Mouse (Mus musculus): Measurements from ENCODE around the gene Tmprss6. TPM values are rescaled to one million over a fixed set of nuclear protein-coding genes. Genes with fewer than 3 reads are reported as not detected.
A peak's percentile ranks its signal among the peaks of the same experiment; 100 is the strongest.

Gene Tmprss6
- 0.47 TPM in 1 of 2 replicates, not detected in the other for polyA plus RNA-seq (2011; ENCODE audit: insufficient read depth, insufficient read length, low replicate concordance, missing spikeins)

- no peak within 1 kb of the TSS for H3K27ac ChIP-seq (ENCODE audit: control insufficient read depth, insufficient read depth, low read depth, low read length, poor library complexity)
- 76% methylated on average over 7 of the region's 7 CpGs for WGBS
- no peaks in the 10 kb centered on the region for H3K4me1 ChIP-seq (ENCODE audit: control insufficient read depth, insufficient read depth, low read length)
- TF ChIP-seq CTCF (IDR thresholded peaks at IDR 0.05; ENCODE audit: control insufficient read depth, insufficient read depth, low read length) (no peak), POLR2A (IDR thresholded peaks at IDR 0.05; ENCODE audit: borderline replicate concordance, control insufficient read depth, low read depth, low read length) (no peak)
- H3K4me3 ChIP-seq (replicated peaks; ENCODE audit: control insufficient read depth, low read depth, low read length): no peak within 1 kb of the TSS
These were observed at the start of gene Tmprss6 for GRCm38 (mm10) chr15:78468379-78468937. Gene Tmprss6, minus strand, starts transcription at chr15:78468634.

GRCm38 (mm10) chr15:78518221-78518620 lies 49.8 kb upstream of the Tmprss6 start:
- Histone ChIP-seq H3K4me1 (ENCODE audit: control insufficient read depth, insufficient read depth, low read length) (peaks cover 1% of the 10 kb centered on the region; the same call in 1 of the 2 replicates), H3K4me3 (replicated peaks; ENCODE audit: control insufficient read depth, low read depth, low read length) (no peak overlapping the region), H3K27ac (ENCODE audit: control insufficient read depth, insufficient read depth, low read depth, low read length, poor library complexity) (no peak overlapping the region)
- TF ChIP-seq POLR2A (IDR thresholded peaks at IDR 0.05; ENCODE audit: borderline replicate concordance, control insufficient read depth, low read depth, low read length): no peak
- no peak for TF ChIP-seq CTCF (IDR thresholded peaks at IDR 0.05; ENCODE audit: control insufficient read depth, insufficient read depth, low read length)
- 36% methylated on average over 7 of the region's 7 CpGs for WGBS

GRCm38 (mm10) chr15:78515759-78516158 lies 47.3 kb upstream of the Tmprss6 start:
- Histone ChIP-seq H3K4me3 (replicated peaks; ENCODE audit: control insufficient read depth, low read depth, low read length) (no peak overlapping the region), H3K4me1 (ENCODE audit: control insufficient read depth, insufficient read depth, low read length) (peaks cover 1% of the 10 kb centered on the region; the same call in 1 of the 2 replicates)
- WGBS: 42% methylated on average over 6 of the region's 6 CpGs

GRCm38 (mm10) chr15:78514393-78515146 lies 46.1 kb upstream of the Tmprss6 start:
- H3K27ac ChIP-seq (ENCODE audit: control insufficient read depth, insufficient read depth, low read depth, low read length, poor library complexity): no peak overlapping the region
- TF ChIP-seq CTCF (IDR thresholded peaks at IDR 0.05; ENCODE audit: control insufficient read depth, insufficient read depth, low read length) (peak; percentile 91), POLR2A (IDR thresholded peaks at IDR 0.05; ENCODE audit: borderline replicate concordance, control insufficient read depth, low read depth, low read length) (no peak)
- no peak overlapping the region for H3K4me3 ChIP-seq (replicated peaks; ENCODE audit: control insufficient read depth, low read depth, low read length)
- H3K4me1 ChIP-seq (ENCODE audit: control insufficient read depth, insufficient read depth, low read length): no peaks in the 10 kb centered on the region; the same call in 1 of the 2 replicates
- WGBS: 28% methylated on average over 7 of the region's 7 CpGs

More at GRCm38 (mm10) chr15:78515759-78516158, 47.3 kb upstream of the Tmprss6 start:
- TF ChIP-seq POLR2A (IDR thresholded peaks at IDR 0.05; ENCODE audit: borderline replicate concordance, control insufficient read depth, low read depth, low read length) (no peak), CTCF (IDR thresholded peaks at IDR 0.05; ENCODE audit: control insufficient read depth, insufficient read depth, low read length) (no peak)
- no peak overlapping the region for H3K27ac ChIP-seq (ENCODE audit: control insufficient read depth, insufficient read depth, low read depth, low read length, poor library complexity)

- no peak overlapping the region for H3K4me3 ChIP-seq (replicated peaks; ENCODE audit: control insufficient read depth, low read depth, low read length)
- 88% methylated on average over 14 of the region's 14 CpGs for WGBS
- H3K27ac ChIP-seq (ENCODE audit: control insufficient read depth, insufficient read depth, low read depth, low read length, poor library complexity): no peak overlapping the region
- no peaks in the 10 kb centered on the region; the same call in 1 of the 2 replicates for H3K4me1 ChIP-seq (ENCODE audit: control insufficient read depth, insufficient read depth, low read length)
- no peak for TF ChIP-seq POLR2A (IDR thresholded peaks at IDR 0.05; ENCODE audit: borderline replicate concordance, control insufficient read depth, low read depth, low read length)
- no peak for TF ChIP-seq CTCF (IDR thresholded peaks at IDR 0.05; ENCODE audit: control insufficient read depth, insufficient read depth, low read length)
These were observed 44.6 kb upstream of the Tmprss6 start for GRCm38 (mm10) chr15:78513019-78513418.

GRCm38 (mm10) chr15:78511951-78512350 lies 43.5 kb upstream of the Tmprss6 start:
- 39% methylated on average over 7 of the region's 7 CpGs for WGBS
- no peak for TF ChIP-seq CTCF (IDR thresholded peaks at IDR 0.05; ENCODE audit: control insufficient read depth, insufficient read depth, low read length)
- no peak for TF ChIP-seq POLR2A (IDR thresholded peaks at IDR 0.05; ENCODE audit: borderline replicate concordance, control insufficient read depth, low read depth, low read length)

GRCm38 (mm10) chr15:78510736-78511135 lies 42.3 kb upstream of the Tmprss6 start:
- no peak overlapping the region for H3K4me3 ChIP-seq (replicated peaks; ENCODE audit: control insufficient read depth, low read depth, low read length)
- TF ChIP-seq CTCF (IDR thresholded peaks at IDR 0.05; ENCODE audit: control insufficient read depth, insufficient read depth, low read length) (no peak), POLR2A (IDR thresholded peaks at IDR 0.05; ENCODE audit: borderline replicate concordance, control insufficient read depth, low read depth, low read length) (no peak)
- WGBS: 46% methylated on average over 6 of the region's 6 CpGs
- no peaks in the 10 kb centered on the region; the same call in 1 of the 2 replicates for H3K4me1 ChIP-seq (ENCODE audit: control insufficient read depth, insufficient read depth, low read length)
- H3K27ac ChIP-seq (ENCODE audit: control insufficient read depth, insufficient read depth, low read depth, low read length, poor library complexity): no peak overlapping the region

More at GRCm38 (mm10) chr15:78511951-78512350, 43.5 kb upstream of the Tmprss6 start:
- Histone ChIP-seq H3K4me3 (replicated peaks; ENCODE audit: control insufficient read depth, low read depth, low read length) (no peak overlapping the region), H3K27ac (ENCODE audit: control insufficient read depth, insufficient read depth, low read depth, low read length, poor library complexity) (no peak overlapping the region; the same call in 1 of the 2 replicates), H3K4me1 (ENCODE audit: control insufficient read depth, insufficient read depth, low read length) (no peaks in the 10 kb centered on the region; the same call in 1 of the 2 replicates)

- Histone ChIP-seq H3K4me1 (ENCODE audit: control insufficient read depth, insufficient read depth, low read length) (no peaks in the 10 kb centered on the region; the same call in 1 of the 2 replicates), H3K27ac (ENCODE audit: control insufficient read depth, insufficient read depth, low read depth, low read length, poor library complexity) (no peak overlapping the region), H3K4me3 (replicated peaks; ENCODE audit: control insufficient read depth, low read depth, low read length) (no peak overlapping the region)
- TF ChIP-seq POLR2A (IDR thresholded peaks at IDR 0.05; ENCODE audit: borderline replicate concordance, control insufficient read depth, low read depth, low read length) (no peak), CTCF (IDR thresholded peaks at IDR 0.05; ENCODE audit: control insufficient read depth, insufficient read depth, low read length) (no peak)
- 37% methylated on average over 8 of the region's 8 CpGs for WGBS
These were observed 41.7 kb upstream of the Tmprss6 start for GRCm38 (mm10) chr15:78510121-78510576.
